Mouse (Mus musculus) left cerebral cortex, postnatal 25 days (tissue): ENCODE results near the gene 1700019D03Rik. TPM values are rescaled to one million over a fixed set of nuclear protein-coding genes. Genes with fewer than 3 reads are reported as not detected.

Experiments used
- total RNA-seq, 2 experiments: library from RNA; stranded (reverse); gene quantifications; 2 replicates each; pipeline ENCODE4 v1.2.3; 2021

The 1700019D03Rik gene
- total RNA-seq, 2 experiments from 2014 or later = 13.7 to 16.3 TPM

Other genes with a start within 250 kb of the 1700019D03Rik start
- gene Inpp1, start 202.5 kb downstream of the 1700019D03Rik start, total RNA-seq = 10 to 100 TPM; 39.2 to 41.7 TPM
- gene Hibch, start 175.2 kb downstream of the 1700019D03Rik start, total RNA-seq = 10 to 100 TPM; 13.1 to 15.2 TPM
- gene Mstn, start 41.5 kb upstream of the 1700019D03Rik start, total RNA-seq = under 1 TPM; 0.41 to 0.62 TPM
- gene 1700019A02Rik, start 167.5 kb upstream of the 1700019D03Rik start, total RNA-seq = not detected